Mouse (Mus musculus) lung, embryonic 14.5 days (tissue): ENCODE measurements around the gene Thrap3. TPM values are rescaled to one million over a fixed set of nuclear protein-coding genes. Genes with fewer than 3 reads are reported as not detected.

ENCODE experiments used
- ATAC-seq: fragments of 200-750 bp; cut with Nextera tagmentation; 2 replicates; pipeline ENCODE4 v1.8.0; 2017; ENCODE audit warnings: mild to moderate bottlenecking, moderate TSS enrichment, moderate library complexity; ENCODE audit not compliant: insufficient read depth
- DNase-seq: peaks from one replicate; pipeline ENCODE4 v3.0.0-alpha.2; 2015
- H3K27ac ChIP-seq: fragments of 300-500 bp; sonication (generic); 2 replicates; pipeline ENCODE4 v1.5.1; 2014; ENCODE audit warnings: low read depth, mild to moderate bottlenecking, moderate library complexity
- H3K27me3 ChIP-seq: fragments of 300-500 bp; sonication (generic); 2 replicates; pipeline ENCODE4 v1.6.1; 2014; ENCODE audit warnings: low read length, control low read depth; ENCODE audit not compliant: insufficient read depth
- H3K36me3 ChIP-seq: fragments of 300-500 bp; sonication (generic); 2 replicates; pipeline ENCODE4 v1.6.1; 2014; ENCODE audit warnings: control low read depth; ENCODE audit not compliant: insufficient read depth
- H3K4me1 ChIP-seq: fragments of 300-500 bp; sonication (generic); 2 replicates; pipeline ENCODE4 v1.6.1; 2014; ENCODE audit warnings: antibody characterized with exemption, control low read depth; ENCODE audit not compliant: insufficient read depth
- H3K4me2 ChIP-seq: fragments of 300-500 bp; sonication (generic); 2 replicates; pipeline ENCODE4 v1.6.1; 2014; ENCODE audit warnings: mild to moderate bottlenecking
- H3K4me3 ChIP-seq: fragments of 300-500 bp; sonication (generic); 2 replicates; pipeline ENCODE4 v1.5.1; 2014; ENCODE audit warnings: low read depth, low read length
- H3K9ac ChIP-seq: fragments of 300-500 bp; sonication (generic); 2 replicates; pipeline ENCODE4 v1.6.1; 2014
- H3K9me3 ChIP-seq: fragments of 300-500 bp; sonication (generic); 2 replicates; pipeline ENCODE4 v1.6.1; 2016; ENCODE audit warnings: low read depth, low read length, control low read depth
- CTCF ChIP-seq: IDR thresholded peaks from 2 replicates; pipeline ENCODE4 v1.5.1; 2016; ENCODE audit warnings: antibody characterized with exemption, low read depth
- WGBS: fragments of 180-500 bp; shearing (Covaris S2); extraction: QIAGEN DNeasy Blood & Tissue Kit; methylation state at CpG from one replicate; pipeline ENCODE4 v1.1.7; 2014; 5-methylcytosine and 5-hydroxymethylcytosine counted together
- polyA plus RNA-seq: library from polyadenylated mRNA; unstranded; fragments of >200 nt; fragmentation: Nextera tagmentation; extraction: Ambion mirVana; gene quantifications from 2 replicates; pipeline ENCODE4 v1.2.1, GENCODE M21; 2014

Gene Thrap3
- polyA plus RNA-seq, 1 experiment from 2014 or later: 262 TPM

DNA sequence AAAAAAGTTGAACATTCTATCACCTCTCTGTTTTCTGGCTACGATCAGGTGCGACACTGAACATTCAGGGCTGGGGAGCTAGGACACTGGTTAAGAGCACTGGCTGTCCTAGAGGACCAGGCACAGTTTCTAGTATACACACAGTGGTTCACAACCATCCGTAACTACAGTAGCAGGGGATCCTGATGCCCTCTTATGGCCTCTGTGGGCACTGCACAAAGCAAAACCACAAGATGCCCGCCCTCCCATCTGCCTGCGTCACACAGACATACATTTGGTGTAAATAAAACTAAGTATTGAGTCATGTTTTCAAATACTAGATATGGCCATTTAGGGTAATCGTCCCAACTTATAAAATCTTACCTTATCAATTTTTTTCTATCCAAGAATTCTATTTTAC, 45.0 kb downstream of the Thrap3 start:
- H3K4me3 ChIP-seq: no peak overlapping the region

DNA sequence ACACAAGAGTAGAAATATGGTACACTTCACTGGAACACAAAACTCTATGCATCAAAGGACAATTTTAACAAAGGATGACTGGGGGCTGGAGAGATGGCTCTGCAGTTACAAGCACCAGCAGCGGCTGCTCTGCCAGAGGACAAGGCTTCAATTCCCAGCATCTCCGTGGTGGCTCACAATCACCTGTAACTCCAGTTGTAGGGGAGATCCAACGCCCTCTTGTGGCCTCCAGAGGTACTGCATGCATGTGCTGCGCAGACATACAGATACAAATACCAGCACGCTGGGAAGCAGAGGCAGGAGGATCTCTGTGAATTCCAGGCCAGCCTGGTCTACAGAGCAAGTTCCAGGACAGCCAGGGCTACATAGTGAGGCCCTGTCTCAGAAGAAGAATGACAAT, 45.9 kb downstream of the Thrap3 start:
- peaks cover 6% of the 10 kb centered on the region; the same call in 1 of the 2 replicates for H3K36me3 ChIP-seq
- WGBS: 59% methylated on average over 5 of the region's 5 CpGs
- H3K27ac ChIP-seq: peak overlapping the region; percentile 81; the same call in 1 of the 2 replicates
- H3K27me3 ChIP-seq: no peaks in the 10 kb centered on the region
- no peak overlapping the region for H3K4me3 ChIP-seq
- no peak for DNase-seq
- H3K4me1 ChIP-seq: peaks cover 11% of the 10 kb centered on the region
- no peak overlapping the region for H3K4me2 ChIP-seq
- H3K9me3 ChIP-seq: no peaks in the 10 kb centered on the region
- no peak for ATAC-seq
- no peak overlapping the region for H3K9ac ChIP-seq
- peak; percentile 85 for TF ChIP-seq CTCF

More for the DNA sequence above, 45.0 kb downstream of the Thrap3 start:
- peak; percentile 25; the same call in 1 of the 2 replicates for TF ChIP-seq CTCF
- Histone ChIP-seq H3K36me3 (no peaks in the 10 kb centered on the region), H3K27me3 (no peaks in the 10 kb centered on the region), H3K9ac (no peak overlapping the region), H3K9me3 (no peaks in the 10 kb centered on the region), H3K4me2 (no peak overlapping the region), H3K27ac (no peak overlapping the region), H3K4me1 (peaks cover 11% of the 10 kb centered on the region)
- no peak for ATAC-seq
- no peak for DNase-seq
- 91% methylated on average over 6 of the region's 6 CpGs for WGBS

DNA sequence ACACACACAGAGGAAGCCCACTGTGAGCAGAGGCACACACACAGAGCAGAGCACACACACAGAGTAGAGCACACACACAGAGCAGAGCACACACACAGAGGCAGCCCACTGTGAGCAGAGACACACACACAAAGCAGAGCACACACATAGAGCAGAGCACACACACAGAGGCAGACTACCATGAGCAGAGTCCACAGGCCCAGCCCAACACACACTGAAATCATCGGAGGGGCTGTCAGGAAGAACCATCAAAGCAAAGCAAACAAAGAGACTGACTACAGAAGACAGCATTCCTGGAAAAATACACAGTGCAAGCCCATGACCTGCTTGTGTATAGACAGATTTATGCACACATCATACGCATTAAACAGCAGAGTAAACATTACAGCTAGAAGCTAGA, 46.7 kb downstream of the Thrap3 start:
- TF ChIP-seq CTCF: no peak
- ATAC-seq (peak; percentile 48), DNase-seq (peak; percentile 58)
- H3K4me1 ChIP-seq: peaks cover 15% of the 10 kb centered on the region
- H3K4me3 ChIP-seq: no peak overlapping the region
- no peak overlapping the region for H3K4me2 ChIP-seq
- no peak overlapping the region for H3K9ac ChIP-seq
- H3K27me3 ChIP-seq: no peaks in the 10 kb centered on the region
- peak overlapping the region; percentile 81 for H3K27ac ChIP-seq
- no peaks in the 10 kb centered on the region for H3K9me3 ChIP-seq
- 8% methylated on average over 2 of the region's 2 CpGs for whole genome bisulfite sequencing
- H3K36me3 ChIP-seq: peaks cover 11% of the 10 kb centered on the region; the same call in 1 of the 2 replicates

- H3K9me3 ChIP-seq: no peaks in the 10 kb centered on the region
- 23% methylated on average over 4 of the region's 4 CpGs for WGBS
- H3K4me1 ChIP-seq: peaks cover 17% of the 10 kb centered on the region
- H3K27me3 ChIP-seq: no peaks in the 10 kb centered on the region
- no peak overlapping the region for H3K4me3 ChIP-seq
- no peak for TF ChIP-seq CTCF
- H3K4me2 ChIP-seq: no peak overlapping the region
- no peak overlapping the region for H3K9ac ChIP-seq
- DNase-seq: peak; percentile 67
- no peak for ATAC-seq
- H3K27ac ChIP-seq: peak overlapping the region; percentile 81
- H3K36me3 ChIP-seq: peaks cover 11% of the 10 kb centered on the region; the same call in 1 of the 2 replicates
These were observed 47.4 kb downstream of the Thrap3 start for GRCm38 (mm10) chr4:126155183-126155582.

- DNase-seq (no peak), ATAC-seq (no peak)
- H3K9ac ChIP-seq: no peak overlapping the region
- H3K27ac ChIP-seq: no peak overlapping the region
- WGBS: 48% methylated on average over 14 of the region's 14 CpGs
- H3K4me2 ChIP-seq: no peak overlapping the region
- H3K9me3 ChIP-seq: no peaks in the 10 kb centered on the region
- H3K4me1 ChIP-seq: peaks cover 21% of the 10 kb centered on the region
- H3K36me3 ChIP-seq: peaks cover 18% of the 10 kb centered on the region
- H3K27me3 ChIP-seq: no peaks in the 10 kb centered on the region
- no peak for TF ChIP-seq CTCF
- no peak overlapping the region for H3K4me3 ChIP-seq
These were observed 49.7 kb downstream of the Thrap3 start for GRCm38 (mm10) chr4:126152864-126153263.

DNA sequence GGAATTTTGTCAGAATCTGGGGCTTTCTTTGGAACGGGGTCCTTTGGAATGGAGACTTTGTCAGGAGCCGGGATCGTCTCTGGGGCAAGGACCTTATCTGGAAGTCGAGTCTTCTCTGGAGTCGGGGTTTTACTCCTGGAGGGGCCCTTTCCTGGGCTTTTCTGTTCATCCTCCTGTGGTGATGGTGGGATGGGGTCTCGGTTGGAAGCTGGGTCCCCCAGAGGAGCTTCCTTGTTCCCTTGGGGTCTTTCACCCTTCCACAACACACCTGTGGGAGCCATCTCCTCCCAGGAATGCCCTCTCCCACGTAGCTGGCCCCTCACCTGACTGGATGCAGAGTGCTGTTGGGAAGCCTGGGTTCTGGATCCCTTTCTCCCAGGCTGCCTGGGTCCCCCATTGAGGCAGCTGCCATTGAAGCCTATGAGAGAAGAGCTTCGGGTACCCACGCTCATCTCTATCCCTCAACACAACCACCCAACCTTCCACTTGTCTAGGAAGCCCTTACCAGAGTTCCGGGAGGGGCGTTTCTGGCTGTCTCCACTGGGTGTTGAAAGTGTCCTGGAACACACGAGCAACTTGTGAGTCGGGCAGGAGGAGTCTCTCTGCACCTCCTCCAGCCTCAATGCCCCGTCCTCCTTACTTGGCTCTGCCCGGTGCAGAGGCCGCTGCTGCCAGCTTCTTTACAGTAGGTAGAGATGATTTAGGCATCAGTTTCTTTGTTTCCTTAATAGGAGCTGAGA, 50.7 kb downstream of the Thrap3 start:
- TF ChIP-seq CTCF: no peak
- Histone ChIP-seq H3K27me3 (no peaks in the 10 kb centered on the region), H3K27ac (no peak overlapping the region), H3K4me3 (no peak overlapping the region), H3K4me2 (no peak overlapping the region), H3K36me3 (peaks cover 18% of the 10 kb centered on the region), H3K9me3 (no peaks in the 10 kb centered on the region), H3K4me1 (peaks cover 21% of the 10 kb centered on the region), H3K9ac (no peak overlapping the region)
- ATAC-seq (no peak), DNase-seq (no peak)
- 80% methylated on average over 16 of the region's 16 CpGs for WGBS

DNA sequence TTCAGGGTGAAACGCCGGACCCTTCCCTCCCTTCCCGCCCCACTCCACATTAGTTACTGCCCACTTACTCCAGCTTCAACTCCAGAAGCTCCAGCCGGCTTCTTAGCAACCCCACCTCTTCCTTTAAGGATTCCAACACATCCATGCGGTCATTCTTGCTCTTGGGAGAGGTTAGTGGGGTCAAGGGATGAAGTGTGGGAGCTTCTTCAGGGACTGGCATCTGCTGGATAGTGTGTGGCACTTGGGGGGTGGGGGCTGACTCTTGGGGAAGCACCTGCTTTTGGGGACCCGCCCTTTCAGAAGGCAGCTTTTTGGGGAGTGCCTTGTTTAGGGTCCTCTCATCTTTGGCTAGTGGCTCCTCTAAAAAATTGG, 51.6 kb downstream of the Thrap3 start:
- Histone ChIP-seq H3K27ac (peak overlapping the region; percentile 93), H3K4me3 (peak overlapping the region; percentile 71), H3K4me1 (peaks cover 19% of the 10 kb centered on the region), H3K27me3 (no peaks in the 10 kb centered on the region), H3K36me3 (peaks cover 18% of the 10 kb centered on the region), H3K9me3 (no peaks in the 10 kb centered on the region), H3K9ac (peak overlapping the region; percentile 5; the same call in 1 of the 2 replicates), H3K4me2 (peak overlapping the region; percentile 92)
- ATAC-seq: no peak
- TF ChIP-seq CTCF: no peak
- DNase-seq: no peak
- 41% methylated on average over 6 of the region's 6 CpGs for WGBS
